Mouse (Mus musculus) megakaryocyte progenitor cell, adult 5-6 weeks (primary cell): ENCODE measurements around the gene Dnajc2. TPM values are rescaled to one million over a fixed set of nuclear protein-coding genes. Genes with fewer than 3 reads are reported as not detected.

Experiments
- total RNA-seq, 2 experiments: library from RNA; stranded (forward) in 1 of 2; stranded (reverse) in 1 of 2; fragments of 157-497, 149-512 nt in 1 of 2; fragments of 200-1000 nt in 1 of 2; gene quantifications; 2 replicates each; pipeline versions ENCODE4 v1.2.3 to v1.2.4; 2015 to 2017

Dnajc2 gene
- total RNA-seq, 2 experiments from 2014 or later, result 148 to 185 TPM

Other genes starting within 250 kb of the Dnajc2 start
- gene Lrrc17, start 241.7 kb downstream of the Dnajc2 start, total RNA-seq (2015), result not detected in 2 replicates
- not detected in 2 replicates for gene Lrrc17, start 241.7 kb downstream of the Dnajc2 start, total RNA-seq (2017)
- gene Fbxl13, start 139.6 kb downstream of the Dnajc2 start, total RNA-seq (2015), result 0.12 and 0.44 TPM in 2 replicates
- gene Fbxl13, start 139.6 kb downstream of the Dnajc2 start, total RNA-seq (2017), result not detected in 2 replicates
- 51.9 and 52.8 TPM in 2 replicates for gene Armc10, start 139.4 kb downstream of the Dnajc2 start, total RNA-seq (2015)
- gene Armc10, start 139.4 kb downstream of the Dnajc2 start, total RNA-seq (2017), result 50.8 and 59.1 TPM in 2 replicates
- 5.3 and 6.9 TPM in 2 replicates for gene Napepld, start 83.9 kb downstream of the Dnajc2 start, total RNA-seq (2015)
- 3.5 and 3.8 TPM in 2 replicates for gene Napepld, start 83.9 kb downstream of the Dnajc2 start, total RNA-seq (2017)
- 92.4 and 109 TPM in 2 replicates for gene Pmpcb, start 48.1 kb downstream of the Dnajc2 start, total RNA-seq (2015)
- gene Pmpcb, start 48.1 kb downstream of the Dnajc2 start, total RNA-seq (2017), result 96.1 and 115 TPM in 2 replicates
- gene Psmc2, start within 50 bp of the Dnajc2 start, total RNA-seq (2015), result 106 and 112 TPM in 2 replicates
- gene Psmc2, start within 50 bp of the Dnajc2 start, total RNA-seq (2017), result 102 and 105 TPM in 2 replicates
- gene Slc26a5, start 80.4 kb upstream of the Dnajc2 start, total RNA-seq (2015), result not detected in 2 replicates
- gene Slc26a5, start 80.4 kb upstream of the Dnajc2 start, total RNA-seq (2017), result not detected in 2 replicates